Mouse (Mus musculus): ENCODE measurements around the gene Ltc4s. TPM values are rescaled to one million over a fixed set of nuclear protein-coding genes. Genes with fewer than 3 reads are reported as not detected.

Ltc4s gene
- total and polyA plus RNA-seq, 3 experiments: 0.47 to 2.0 (median 1.4) TPM

DNA sequence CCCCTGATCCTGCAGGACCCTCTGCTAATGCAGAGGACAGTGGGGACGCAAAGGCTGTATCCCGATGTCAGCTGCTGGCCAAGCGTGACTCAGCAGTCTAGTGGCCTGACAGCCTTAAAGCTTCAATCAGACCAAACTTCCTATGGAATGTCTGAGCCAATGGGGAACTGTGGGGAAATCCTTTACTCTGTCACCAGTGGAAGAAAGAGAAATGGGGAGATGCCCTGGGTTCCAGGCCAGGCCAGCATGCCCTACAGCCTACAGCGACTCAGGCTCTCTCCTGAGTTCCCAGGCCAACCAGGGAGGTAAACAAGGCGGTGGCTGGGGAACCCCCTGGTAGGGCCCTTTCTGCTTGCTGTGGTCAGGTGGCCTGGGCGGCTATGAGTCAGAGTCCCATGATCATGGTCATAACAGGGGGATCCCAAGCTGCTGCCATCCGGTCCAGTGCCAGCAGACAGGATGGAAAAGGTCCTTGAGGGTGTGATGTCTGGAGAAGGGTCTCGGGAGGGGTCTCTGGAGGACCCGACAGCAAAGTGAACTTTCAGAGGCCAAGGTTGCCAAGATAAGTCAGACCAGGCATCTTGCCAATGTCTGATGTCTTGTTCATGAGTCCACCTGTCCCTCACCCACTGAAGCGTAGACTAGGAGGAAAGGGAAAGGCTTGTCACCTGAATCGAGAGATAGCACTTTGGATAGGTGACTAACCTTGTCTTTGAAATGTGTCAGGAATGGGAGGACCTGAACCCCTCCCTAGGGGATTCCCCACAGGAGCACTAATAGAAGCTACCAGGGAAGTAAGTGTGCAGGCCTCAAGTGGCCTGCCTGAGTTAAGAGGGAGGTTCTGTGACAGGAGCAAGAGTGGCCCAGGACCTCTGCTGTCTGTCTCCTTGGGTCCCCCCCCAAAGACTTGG, 25.3 kb downstream of the Ltc4s start:
- Histone ChIP-seq H3K4me1 (ENCODE audit: control insufficient read depth in 1 of 2, insufficient read depth in 2 of 2) (peaks cover 27 to 73% of the 10 kb centered on the region in 2 experiments), H3K4me3 (replicated peaks in 1 of 3; ENCODE audit: low read depth in 2 of 3, low read length in 2 of 3, poor library complexity in 1 of 3) (peak overlapping the region; percentile 1 to 21 (median 2)), H3K9me3 (replicated peaks; ENCODE audit: low read length) (no peaks in the 10 kb centered on the region), H3K9ac (ENCODE audit: insufficient read depth, low read depth) (peak overlapping the region; percentile 46), H3K79me2 (replicated peaks; ENCODE audit: control insufficient read depth, extremely low read depth, insufficient read depth, poor library complexity, severe bottlenecking) (peaks cover 22% of the 10 kb centered on the region), H3K36me3 (replicated peaks in 1 of 2; ENCODE audit: control insufficient read depth in 1 of 2, insufficient read depth in 1 of 2, low read length in 1 of 2) (peaks cover 7 to 15% of the 10 kb centered on the region in 2 experiments), H3K27me3 (replicated peaks) (no peaks in the 10 kb centered on the region), H3K27ac (ENCODE audit: insufficient read depth, low read depth) (peak overlapping the region; percentile 94), H3K4me2 (ENCODE audit: insufficient read depth, low read depth, poor library complexity, severe bottlenecking) (peak overlapping the region; percentile 76)
- in situ Hi-C loops (cut with MboI; ENCODE audit: low pct_ligation_motif_present, low pct_unique_long_range_greater_than_20kb, low sequenced_read_pairs): loop anchor here (5.0 kb wide), 1 partner anchor 36 kb away; no protein-coding TSS in a partner anchor
- dilution Hi-C loops (cut with MboI; ENCODE audit: extremely low pct_ligation_motif_present, extremely low pct_unique_long_range_greater_than_20kb, low sequenced_read_pairs): no loop called here
- peak; percentile 97 for DNase-seq (ENCODE audit: extremely low read depth)
- TF ChIP-seq ZKSCAN1 (IDR thresholded peaks at IDR 0.05; ENCODE audit: borderline replicate concordance, low read depth, low read length) (no peak), NELFE (IDR thresholded peaks at IDR 0.05; ENCODE audit: low read depth, low read length) (peak; percentile 27; the same call in 1 of the 2 replicates), KAT2A (IDR thresholded peaks at IDR 0.05; ENCODE audit: insufficient replicate concordance, low read length) (no peak), RCOR1 (conservative IDR thresholded peaks at IDR 0.05; ENCODE audit: low read depth, low read length) (peak; percentile 97), JUN (IDR thresholded peaks at IDR 0.05; ENCODE audit: insufficient read depth, low read depth, low read length) (peak; percentile 89), JUND (conservative IDR thresholded peaks at IDR 0.05; ENCODE audit: low read depth, low read length) (peak; percentile 71; the same call in 1 of the 2 replicates), RAD21 (IDR thresholded peaks at IDR 0.05; ENCODE audit: low read depth, low read length) (no peak; the same call in 1 of the 2 replicates), CTCF (conservative IDR thresholded peaks at IDR 0.05 in 1 of 2, IDR thresholded peaks at IDR 0.05 in 1 of 2; ENCODE audit: low read depth in 2 of 2, low read length in 2 of 2) (no peak), NRF1 (IDR thresholded peaks at IDR 0.05; ENCODE audit: low read depth, low read length) (0 out of 2 replicates have a peak, but pooled peaks have one; percentile 29), ETS1 (conservative IDR thresholded peaks at IDR 0.05; ENCODE audit: low read depth, low read length) (peak; percentile 98), ZMIZ1 (IDR thresholded peaks at IDR 0.05; ENCODE audit: low read depth, low read length) (peak; percentile 76; the same call in 1 of the 2 replicates), TCF12 (IDR thresholded peaks at IDR 0.05; ENCODE audit: low read depth, low read length) (peak; percentile 94), ZNF384 (IDR thresholded peaks at IDR 0.05; ENCODE audit: low read depth, low read length) (no peak), ELF1 (IDR thresholded peaks at IDR 0.05; ENCODE audit: low read depth, low read length) (peak; percentile 31; the same call in 1 of the 2 replicates), USF2 (conservative IDR thresholded peaks at IDR 0.05; ENCODE audit: low read depth, low read length) (peak; percentile 44; the same call in 1 of the 2 replicates), TBP (conservative IDR thresholded peaks at IDR 0.05; ENCODE audit: low read depth, low read length) (no peak), CHD1 (IDR thresholded peaks at IDR 0.05; ENCODE audit: low read depth, low read length) (peak; percentile 84; the same call in 1 of the 2 replicates), MAZ (IDR thresholded peaks at IDR 0.05; ENCODE audit: low read depth, low read length) (peak; percentile 66), HCFC1 (IDR thresholded peaks at IDR 0.05; ENCODE audit: low read depth, low read length) (peak; percentile 60), MAX (IDR thresholded peaks at IDR 0.05; ENCODE audit: low read length) (peak; percentile 64; the same call in 1 of the 2 replicates), MYC (IDR thresholded peaks at IDR 0.05; ENCODE audit: low read depth, low read length) (peak; percentile 54), SIN3A (IDR thresholded peaks at IDR 0.05; ENCODE audit: low read length) (peak; percentile 97), POLR2AphosphoS2 (IDR thresholded peaks at IDR 0.05; ENCODE audit: low read depth, low read length) (no peak), MAFK (IDR thresholded peaks at IDR 0.05; ENCODE audit: insufficient replicate concordance, low read length) (peak; percentile 92), POLR2A (IDR thresholded peaks at IDR 0.05; ENCODE audit: low read depth, low read length) (peak; percentile 42), GABPA (IDR thresholded peaks at IDR 0.05; ENCODE audit: insufficient replicate concordance, low read depth, low read length) (peak; percentile 13; the same call in 1 of the 2 replicates), USF1 (IDR thresholded peaks at IDR 0.05; ENCODE audit: low read depth, low read length) (peak; percentile 78), EP300 (IDR thresholded peaks at IDR 0.05; ENCODE audit: low read length) (peak; percentile 91), CHD2 (IDR thresholded peaks at IDR 0.05; ENCODE audit: low read length) (peak; percentile 87), MXI1 (IDR thresholded peaks at IDR 0.05; ENCODE audit: low read depth, low read length) (peak; percentile 70), IRF4 (IDR thresholded peaks at IDR 0.05; ENCODE audit: low read depth, low read length) (peak; percentile 96), PAX5 (IDR thresholded peaks at IDR 0.05; ENCODE audit: low read length) (no peak), UBTF (IDR thresholded peaks at IDR 0.05; ENCODE audit: low read depth, low read length) (0 out of 2 replicates have a peak, but pooled peaks have one; percentile 19), SMC3 (IDR thresholded peaks at IDR 0.05; ENCODE audit: low read depth, low read length) (no peak), ZC3H11A (IDR thresholded peaks at IDR 0.05; ENCODE audit: low read depth, low read length) (no peak), E2F4 (IDR thresholded peaks at IDR 0.05; ENCODE audit: insufficient replicate concordance, low read depth, low read length) (no peak), BHLHE40 (IDR thresholded peaks at IDR 0.05; ENCODE audit: low read depth, low read length) (peak; percentile 94)
